Mouse (Mus musculus) midbrain, embryonic 16.5 days (tissue): ENCODE measurements around the gene Kcnab2. TPM values are rescaled to one million over a fixed set of nuclear protein-coding genes. Genes with fewer than 3 reads are reported as not detected.

Experiments
- ATAC-seq: fragments of 200-750 bp; cut with Nextera tagmentation; 2 replicates; pipeline ENCODE4 v1.8.0; 2017; ENCODE audit warnings: moderate TSS enrichment
- H3K27ac ChIP-seq: fragments of 300-500 bp; sonication (generic); 2 replicates; pipeline ENCODE4 v1.5.1; 2014; ENCODE audit warnings: mild to moderate bottlenecking, low read length, mixed read lengths
- H3K27me3 ChIP-seq: fragments of 300-500 bp; sonication (generic); 2 replicates; pipeline ENCODE4 v1.6.1; 2014; ENCODE audit warnings: low read depth, low read length, mixed read lengths; ENCODE audit not compliant: control insufficient read depth, insufficient read depth
- H3K36me3 ChIP-seq: fragments of 300-500 bp; sonication (generic); 2 replicates; pipeline ENCODE4 v1.6.1; 2014; ENCODE audit warnings: mild to moderate bottlenecking, low read length, moderate library complexity, mixed read lengths; ENCODE audit not compliant: control insufficient read depth, insufficient read depth
- H3K4me1 ChIP-seq: fragments of 300-500 bp; sonication (generic); 2 replicates; pipeline ENCODE4 v1.6.1; 2014; ENCODE audit warnings: mild to moderate bottlenecking, low read length, mixed read lengths; ENCODE audit not compliant: control insufficient read depth, insufficient read depth
- H3K4me2 ChIP-seq: fragments of 300-500 bp; sonication (generic); 2 replicates; pipeline ENCODE4 v1.6.1; 2014; ENCODE audit warnings: mild to moderate bottlenecking, low read length, mixed read lengths
- H3K4me3 ChIP-seq: fragments of 300-500 bp; sonication (generic); 2 replicates; pipeline ENCODE4 v1.5.1; 2014; ENCODE audit warnings: low read depth, mild to moderate bottlenecking, low read length, moderate library complexity, mixed read lengths
- H3K9ac ChIP-seq: fragments of 300-500 bp; sonication (generic); 2 replicates; pipeline ENCODE4 v1.6.1; 2014; ENCODE audit warnings: low read depth, low read length, mixed read lengths
- H3K9me3 ChIP-seq: fragments of 300-500 bp; sonication (generic); replicated peaks from 2 replicates; pipeline ENCODE4 v1.6.1; 2014; ENCODE audit warnings: mild to moderate bottlenecking, low read length, mixed read lengths; ENCODE audit not compliant: control insufficient read depth, poor library complexity, severe bottlenecking
- WGBS: fragments of 180-500 bp; shearing (Covaris S2); extraction: QIAGEN DNeasy Blood & Tissue Kit; methylation state at CpG from one replicate; pipeline ENCODE4 v1.1.7; 2014; 5-methylcytosine and 5-hydroxymethylcytosine counted together
- polyA plus RNA-seq: library from polyadenylated mRNA; unstranded; fragments of >200 nt; fragmentation: Nextera tagmentation; extraction: Ambion mirVana; gene quantifications from 2 replicates; pipeline ENCODE4 v1.2.1, GENCODE M21; 2015

Gene Kcnab2
- polyA plus RNA-seq: 23.6 and 29.8 TPM in 2 replicates

DNA sequence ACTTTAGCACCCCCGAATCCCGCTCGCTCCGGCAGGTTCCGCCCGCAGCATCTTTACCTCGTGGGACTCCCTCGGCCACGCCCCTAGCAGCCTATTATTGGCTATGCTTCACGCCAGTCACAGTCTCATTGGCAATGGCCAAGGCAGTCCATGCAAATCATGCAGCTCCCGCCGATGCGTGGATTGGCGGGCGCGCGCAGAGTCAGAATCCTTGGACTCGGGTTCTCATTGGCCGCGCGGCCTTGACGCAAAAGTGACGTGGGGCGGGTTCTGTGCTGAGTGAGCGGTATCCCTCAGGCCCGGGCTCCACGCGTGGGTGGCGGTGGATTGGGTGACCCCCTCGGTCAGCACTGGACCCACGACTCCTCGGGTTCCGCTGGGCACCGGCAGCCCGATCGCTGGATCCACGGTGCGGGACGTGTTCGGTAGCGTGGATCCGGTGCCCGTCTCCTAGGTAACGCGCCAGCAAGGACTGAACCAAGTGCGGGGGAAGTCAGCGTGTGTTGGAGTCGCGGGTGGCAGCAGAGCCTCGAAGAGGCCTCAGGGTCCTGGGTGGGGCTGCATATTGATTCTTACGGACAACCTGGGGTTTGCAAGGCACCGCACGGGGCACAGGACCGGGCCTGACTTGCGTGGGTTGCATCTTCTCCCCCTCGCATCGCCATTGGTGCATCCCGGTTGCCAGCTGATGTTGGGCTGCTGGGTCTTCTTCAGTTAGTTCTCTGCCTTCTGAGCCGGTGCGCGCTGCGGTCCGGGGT lies at the start of gene Kcnab2:
Gene Kcnab2, minus strand, starts transcription at position 406 of the 758 bp plus-strand sequence.
- Histone ChIP-seq H3K36me3 (no peaks in the 10 kb centered on the region; the same call in 1 of the 2 replicates), H3K27me3 (no peaks in the 10 kb centered on the region), H3K4me1 (peaks cover 19% of the 10 kb centered on the region), H3K27ac (peak within 1 kb of the TSS; percentile 93), H3K4me3 (peak within 1 kb of the TSS; percentile 75), H3K9me3 (no peaks in the 10 kb centered on the region), H3K4me2 (peak within 1 kb of the TSS; percentile 90), H3K9ac (peak within 1 kb of the TSS; percentile 95)
- under 1% methylated on average over 63 of the region's 63 CpGs for WGBS
- peak; percentile 97 for ATAC-seq

DNA sequence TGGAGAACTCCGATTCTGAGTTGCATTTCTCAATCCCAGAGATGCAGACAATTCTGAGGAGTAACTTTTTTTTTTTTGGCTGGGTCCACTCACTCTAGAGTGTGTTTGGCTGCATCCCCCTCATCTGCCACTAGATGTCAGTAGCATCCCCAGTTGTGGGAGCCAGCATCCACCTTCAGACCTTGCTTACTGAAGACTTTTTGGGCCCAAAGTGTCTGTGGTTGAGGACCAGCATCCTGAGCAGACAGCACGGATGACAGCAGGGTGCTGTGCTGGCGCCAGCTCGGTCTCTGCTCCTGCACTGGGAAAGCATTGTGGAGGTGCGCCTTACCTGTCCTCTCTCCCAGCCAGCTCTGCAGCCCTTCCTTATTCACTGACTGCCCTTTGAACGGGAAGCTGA lies 42.4 kb upstream of the Kcnab2 start:
- 29% methylated on average over 6 of the region's 6 CpGs for WGBS
- peak; percentile 62; the same call in 1 of the 2 replicates for ATAC-seq

DNA sequence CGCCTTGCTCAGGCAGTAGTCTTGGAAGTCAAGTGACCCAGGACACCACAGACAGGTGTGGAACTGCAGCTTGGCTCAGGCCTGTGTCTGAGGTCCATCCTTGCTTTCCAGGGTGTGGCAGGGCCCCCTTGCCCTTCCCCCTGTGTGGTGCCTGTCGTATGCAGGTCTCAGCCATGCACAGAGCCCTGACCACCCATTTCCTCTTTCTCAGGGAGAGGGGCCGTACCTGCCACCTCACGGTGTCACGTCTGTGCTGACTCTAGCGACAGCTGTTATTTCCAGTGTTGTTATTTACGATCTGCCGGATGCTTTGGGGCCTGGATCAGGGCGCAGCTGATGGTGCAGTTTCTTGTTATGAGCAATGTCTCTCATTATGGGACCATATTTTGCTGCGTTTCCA lies 41.4 kb upstream of the Kcnab2 start:
- 92% methylated on average over 10 of the region's 10 CpGs for WGBS
- Histone ChIP-seq H3K9me3 (no peaks in the 10 kb centered on the region), H3K9ac (no peak overlapping the region), H3K4me3 (no peak overlapping the region), H3K27ac (no peak overlapping the region), H3K4me1 (0 out of 2 replicates have a peak, but pooled peaks cover 2% of the 10 kb centered on the region), H3K36me3 (no peaks in the 10 kb centered on the region), H3K27me3 (no peaks in the 10 kb centered on the region), H3K4me2 (no peak overlapping the region)
- ATAC-seq: no peak

More for the DNA sequence above, 42.4 kb upstream of the Kcnab2 start:
- 0 out of 2 replicates have a peak, but pooled peaks cover 2% of the 10 kb centered on the region for H3K4me1 ChIP-seq
- H3K27me3 ChIP-seq: no peaks in the 10 kb centered on the region
- H3K27ac ChIP-seq: no peak overlapping the region
- no peak overlapping the region for H3K4me2 ChIP-seq
- H3K4me3 ChIP-seq: no peak overlapping the region
- no peaks in the 10 kb centered on the region for H3K9me3 ChIP-seq
- no peak overlapping the region; the same call in 1 of the 2 replicates for H3K9ac ChIP-seq
- no peaks in the 10 kb centered on the region for H3K36me3 ChIP-seq

DNA sequence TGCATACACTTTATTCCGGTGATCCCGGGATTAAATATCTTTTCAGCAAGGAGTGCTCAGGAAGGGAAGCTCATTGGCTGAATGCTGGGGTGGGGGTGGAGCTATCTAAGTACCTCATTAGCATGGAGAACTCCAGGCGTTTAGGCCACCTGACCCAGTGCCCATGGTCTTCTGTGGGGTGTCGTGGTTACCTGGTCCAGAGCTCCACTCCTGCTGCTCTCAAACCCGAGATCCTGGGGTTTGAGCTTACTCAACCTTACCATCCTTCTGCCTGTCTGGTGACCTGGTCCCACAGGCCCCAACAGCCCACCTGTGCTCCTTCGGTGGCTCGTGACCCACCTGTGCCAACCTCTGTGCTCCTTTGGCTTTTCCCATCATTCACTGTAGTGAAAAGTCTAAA lies 37.2 kb upstream of the Kcnab2 start:
- no peak overlapping the region for H3K4me3 ChIP-seq
- WGBS: 68% methylated on average over 7 of the region's 7 CpGs
- H3K9me3 ChIP-seq: no peaks in the 10 kb centered on the region
- no peaks in the 10 kb centered on the region for H3K27me3 ChIP-seq
- H3K36me3 ChIP-seq: no peaks in the 10 kb centered on the region
- ATAC-seq: no peak
- no peak overlapping the region for H3K27ac ChIP-seq
- no peak overlapping the region for H3K9ac ChIP-seq
- no peak overlapping the region for H3K4me2 ChIP-seq
- H3K4me1 ChIP-seq: peaks cover 5% of the 10 kb centered on the region

DNA sequence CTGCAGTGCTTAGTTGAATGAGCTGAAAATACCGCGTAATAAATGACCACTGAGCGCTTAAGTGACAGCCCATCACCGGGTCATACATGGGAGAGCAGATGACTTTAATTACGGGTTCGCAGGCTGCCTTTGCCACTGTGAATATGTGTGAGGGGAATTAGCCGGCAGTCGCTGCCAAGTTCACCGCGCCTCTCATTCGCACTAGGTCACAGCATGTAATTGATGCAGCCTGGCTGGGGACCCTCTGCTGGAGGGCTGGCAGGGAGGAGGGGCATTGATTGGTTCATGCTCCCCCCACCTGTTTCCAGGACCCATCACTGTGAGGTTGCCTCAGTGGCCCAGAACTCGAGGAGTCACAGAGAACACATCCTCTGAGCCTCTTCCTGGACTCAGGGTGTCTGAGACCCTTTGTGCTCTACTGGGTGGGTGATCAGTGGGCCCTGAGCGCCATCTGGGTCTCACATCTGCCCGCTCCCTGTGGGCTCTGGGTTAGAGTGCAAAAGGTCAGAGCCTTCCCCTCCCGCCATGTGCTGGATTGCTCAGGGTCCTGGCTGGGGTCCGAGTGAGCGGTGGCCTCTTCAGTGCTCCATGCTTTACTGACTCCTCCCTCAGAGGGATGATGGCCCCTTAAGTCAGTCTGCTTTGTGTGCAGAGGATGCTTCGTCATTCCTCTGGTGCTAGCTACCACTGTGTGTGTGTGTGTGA lies 34.7 kb upstream of the Kcnab2 start:
- no peak overlapping the region for H3K4me3 ChIP-seq
- ATAC-seq: peak; percentile 51; the same call in 1 of the 2 replicates
- H3K27me3 ChIP-seq: no peaks in the 10 kb centered on the region
- no peaks in the 10 kb centered on the region for H3K9me3 ChIP-seq
- no peak overlapping the region for H3K4me2 ChIP-seq
- peaks cover 5% of the 10 kb centered on the region for H3K4me1 ChIP-seq
- no peak overlapping the region for H3K9ac ChIP-seq
- H3K36me3 ChIP-seq: peaks cover 3% of the 10 kb centered on the region
- WGBS: 40% methylated on average over 18 of the region's 18 CpGs
- no peak overlapping the region for H3K27ac ChIP-seq

DNA sequence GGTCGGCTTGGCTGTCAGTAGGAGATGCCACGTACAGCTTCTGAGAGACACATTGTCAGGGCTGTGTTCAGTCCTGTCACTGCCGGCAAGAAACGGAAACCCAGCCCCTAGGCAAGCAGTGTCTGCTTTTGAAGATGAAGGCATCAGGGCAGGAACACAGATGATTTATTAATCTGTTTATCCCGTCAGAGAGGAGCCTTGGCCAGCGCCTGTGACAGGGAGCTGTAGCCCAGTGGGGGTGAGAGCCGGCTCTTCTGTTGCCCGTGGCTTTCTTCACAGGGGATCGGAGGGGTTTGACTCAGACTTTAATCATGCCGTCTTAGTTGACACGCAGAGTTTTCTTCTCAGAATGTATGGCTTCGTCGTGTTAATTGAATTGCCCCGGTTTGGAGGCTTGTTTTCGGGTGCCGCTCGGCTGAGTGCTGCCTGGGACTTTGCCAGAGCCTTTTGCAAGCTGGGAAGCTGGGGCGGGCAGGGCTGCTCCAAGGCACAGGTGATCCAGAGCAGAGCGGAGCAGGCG lies 16.7 kb upstream of the Kcnab2 start:
- H3K27me3 ChIP-seq: no peaks in the 10 kb centered on the region
- peak; percentile 57 for ATAC-seq
- no peak overlapping the region for H3K4me3 ChIP-seq
- 28% methylated on average over 20 of the region's 20 CpGs for WGBS
- H3K27ac ChIP-seq: peak overlapping the region; percentile 41
- H3K9ac ChIP-seq: peak overlapping the region; percentile 15; the same call in 1 of the 2 replicates
- no peaks in the 10 kb centered on the region for H3K9me3 ChIP-seq
- H3K4me1 ChIP-seq: peaks cover 16% of the 10 kb centered on the region
- H3K4me2 ChIP-seq: peak overlapping the region; percentile 16; the same call in 1 of the 2 replicates
- H3K36me3 ChIP-seq: peaks cover 3% of the 10 kb centered on the region; the same call in 1 of the 2 replicates

DNA sequence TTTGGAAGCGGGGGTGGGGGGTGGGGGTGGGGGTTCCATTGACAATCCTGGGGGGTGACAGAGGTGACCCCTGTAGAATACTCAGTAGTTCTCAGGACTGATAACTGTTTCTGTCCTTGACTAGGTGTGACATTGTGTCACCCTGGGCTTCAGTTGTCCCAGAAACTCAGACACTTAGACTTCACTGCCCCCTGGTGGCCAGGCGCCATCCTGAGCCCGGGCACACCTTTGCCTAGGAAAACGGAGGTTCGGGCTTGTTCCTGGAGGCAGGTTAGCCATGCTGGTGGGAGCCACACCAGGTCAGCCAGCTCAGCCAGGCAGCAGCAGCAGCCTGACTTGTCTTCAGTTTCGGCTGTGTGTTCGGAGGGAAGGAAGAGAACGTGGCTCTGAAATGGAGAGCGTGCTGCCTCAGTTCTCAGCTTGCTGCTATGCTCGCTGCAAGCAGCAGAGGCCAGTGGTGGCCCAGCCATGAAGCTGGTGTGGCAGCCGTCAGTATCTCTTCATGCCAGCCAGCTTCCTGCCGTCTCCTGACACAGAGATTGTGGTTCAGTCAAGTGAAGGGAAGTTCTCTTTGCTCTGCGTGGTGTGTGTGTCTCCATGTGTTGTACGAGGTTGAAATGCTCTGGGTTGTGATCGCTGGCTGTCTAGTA lies 13.7 kb upstream of the Kcnab2 start:
- no peaks in the 10 kb centered on the region for H3K9me3 ChIP-seq
- 52% methylated on average over 15 of the region's 15 CpGs for WGBS
- H3K27me3 ChIP-seq: no peaks in the 10 kb centered on the region
- no peak overlapping the region for H3K9ac ChIP-seq
- ATAC-seq: 0 out of 2 replicates have a peak, but pooled peaks have one; percentile 23
- no peak overlapping the region for H3K4me3 ChIP-seq
- H3K36me3 ChIP-seq: no peaks in the 10 kb centered on the region
- peaks cover 14% of the 10 kb centered on the region for H3K4me1 ChIP-seq
- no peak overlapping the region for H3K4me2 ChIP-seq
- H3K27ac ChIP-seq: no peak overlapping the region

DNA sequence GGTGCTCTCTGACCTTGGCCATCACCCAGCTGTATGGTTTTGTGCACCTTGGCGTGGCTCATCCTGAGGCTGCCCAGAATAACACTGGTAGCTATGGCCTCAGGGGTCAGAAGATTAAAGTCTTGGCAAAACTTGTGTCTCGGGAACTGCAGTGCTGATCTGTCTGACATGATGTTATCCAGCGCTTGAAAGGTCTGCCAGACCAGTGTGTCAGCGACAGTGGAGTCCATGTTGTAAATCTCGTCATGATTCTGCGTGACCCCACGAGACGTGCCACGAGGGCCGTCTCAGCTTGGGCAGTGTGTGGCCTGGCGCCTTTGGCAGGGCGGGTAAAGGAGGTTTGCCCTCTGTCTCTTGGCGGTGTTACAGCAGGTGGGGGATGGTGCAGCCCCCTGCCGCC lies 12.6 kb upstream of the Kcnab2 start:
- Histone ChIP-seq H3K4me3 (no peak overlapping the region), H3K4me2 (no peak overlapping the region), H3K27ac (no peak overlapping the region), H3K4me1 (peaks cover 10% of the 10 kb centered on the region), H3K27me3 (no peaks in the 10 kb centered on the region), H3K9me3 (no peaks in the 10 kb centered on the region), H3K36me3 (no peaks in the 10 kb centered on the region), H3K9ac (no peak overlapping the region)
- no peak for ATAC-seq
- WGBS: 86% methylated on average over 14 of the region's 14 CpGs
